Mouse (Mus musculus): ENCODE data around the gene Mfsd11. TPM values are rescaled to one million over a fixed set of nuclear protein-coding genes. Genes with fewer than 3 reads are reported as not detected.
A peak's percentile ranks its signal among the peaks of the same experiment; 100 is the strongest.

The Mfsd11 gene
- polyA plus RNA-seq, 1 experiment, result 24.2 TPM

DNA sequence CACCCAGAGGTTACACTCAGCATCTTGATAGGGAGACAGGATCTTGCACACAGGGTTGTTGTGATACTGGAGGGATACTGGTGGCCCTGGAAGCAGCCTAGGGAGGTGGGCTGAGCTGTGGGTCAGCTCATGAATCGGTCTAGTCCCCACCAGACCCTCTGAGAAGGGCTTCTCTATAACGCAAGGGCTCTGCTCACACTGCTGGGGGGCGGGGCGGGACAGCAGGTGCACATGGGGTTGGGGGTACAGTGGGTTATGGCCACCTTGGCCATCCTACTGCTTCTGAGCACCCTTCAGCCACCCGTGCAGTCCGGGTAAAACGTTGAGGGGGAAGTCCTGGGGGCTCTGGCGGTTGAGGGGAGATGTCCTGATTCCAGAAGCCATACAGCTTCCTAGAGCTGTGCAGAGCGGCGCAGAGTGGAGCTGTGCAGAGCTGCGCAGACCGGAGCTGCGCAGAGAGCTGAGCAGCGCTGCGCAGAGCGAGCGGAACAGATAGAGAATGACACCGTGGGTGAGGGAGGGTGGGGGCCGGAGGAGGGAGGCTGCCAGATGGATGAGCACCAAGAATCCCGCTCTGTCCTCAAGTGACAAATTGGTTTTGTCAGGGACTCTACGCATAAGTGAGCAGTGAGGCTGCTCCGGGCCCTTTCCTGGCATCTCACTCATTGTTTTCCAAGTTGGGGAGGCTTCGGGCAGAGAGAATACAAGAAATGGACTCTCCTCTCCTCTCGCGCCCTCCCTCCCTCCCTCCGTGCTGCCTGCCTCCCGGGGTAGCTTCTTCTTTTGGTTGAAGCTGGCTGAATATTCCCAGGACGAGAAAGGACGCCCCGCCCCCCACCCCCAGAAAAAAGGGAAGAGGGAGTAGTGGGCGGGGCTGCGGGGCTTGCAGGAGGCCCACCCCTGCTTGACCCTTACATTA lies 41.0 kb upstream of the Mfsd11 start:
- Histone ChIP-seq H3K4me1 (peaks cover 27% of the 10 kb centered on the region), H3K4me3 (replicated peaks) (peak overlapping the region; percentile 86), H3K9me3 (no peaks in the 10 kb centered on the region), H3K36me3 (replicated peaks; ENCODE audit: low read length) (no peaks in the 10 kb centered on the region), H3K27me3 (replicated peaks) (peaks cover 71% of the 10 kb centered on the region)
- TF ChIP-seq GATA1 (IDR thresholded peaks at IDR 0.05; ENCODE audit: borderline replicate concordance, low read length), result no peak
- TF ChIP-seq FLI1 (IDR thresholded peaks at IDR 0.05; ENCODE audit: low read length), result no peak

GRCm38 (mm10) chr11:116812793-116813529 lies 39.3 kb upstream of the Mfsd11 start:
- H3K9me3 ChIP-seq, result no peaks in the 10 kb centered on the region
- H3K36me3 ChIP-seq (replicated peaks; ENCODE audit: low read length), result no peaks in the 10 kb centered on the region
- peaks cover 25% of the 10 kb centered on the region for H3K4me1 ChIP-seq
- no peak overlapping the region for H3K4me3 ChIP-seq (replicated peaks)
- peaks cover 84% of the 10 kb centered on the region for H3K27me3 ChIP-seq (replicated peaks)
- TF ChIP-seq FLI1 (IDR thresholded peaks at IDR 0.05; ENCODE audit: low read length) (no peak), GATA1 (IDR thresholded peaks at IDR 0.05; ENCODE audit: borderline replicate concordance, low read length) (no peak)

- H3K27me3 ChIP-seq (replicated peaks), result peaks cover 89% of the 10 kb centered on the region
- H3K4me1 ChIP-seq, result peaks cover 23% of the 10 kb centered on the region
- H3K4me3 ChIP-seq (replicated peaks), result no peak overlapping the region
- H3K9me3 ChIP-seq, result no peaks in the 10 kb centered on the region
- no peaks in the 10 kb centered on the region for H3K36me3 ChIP-seq (replicated peaks; ENCODE audit: low read length)
- no peak for TF ChIP-seq FLI1 (IDR thresholded peaks at IDR 0.05; ENCODE audit: low read length)
- TF ChIP-seq GATA1 (IDR thresholded peaks at IDR 0.05; ENCODE audit: borderline replicate concordance, low read length), result no peak
These were observed 38.6 kb upstream of the Mfsd11 start for GRCm38 (mm10) chr11:116813610-116814009.

DNA sequence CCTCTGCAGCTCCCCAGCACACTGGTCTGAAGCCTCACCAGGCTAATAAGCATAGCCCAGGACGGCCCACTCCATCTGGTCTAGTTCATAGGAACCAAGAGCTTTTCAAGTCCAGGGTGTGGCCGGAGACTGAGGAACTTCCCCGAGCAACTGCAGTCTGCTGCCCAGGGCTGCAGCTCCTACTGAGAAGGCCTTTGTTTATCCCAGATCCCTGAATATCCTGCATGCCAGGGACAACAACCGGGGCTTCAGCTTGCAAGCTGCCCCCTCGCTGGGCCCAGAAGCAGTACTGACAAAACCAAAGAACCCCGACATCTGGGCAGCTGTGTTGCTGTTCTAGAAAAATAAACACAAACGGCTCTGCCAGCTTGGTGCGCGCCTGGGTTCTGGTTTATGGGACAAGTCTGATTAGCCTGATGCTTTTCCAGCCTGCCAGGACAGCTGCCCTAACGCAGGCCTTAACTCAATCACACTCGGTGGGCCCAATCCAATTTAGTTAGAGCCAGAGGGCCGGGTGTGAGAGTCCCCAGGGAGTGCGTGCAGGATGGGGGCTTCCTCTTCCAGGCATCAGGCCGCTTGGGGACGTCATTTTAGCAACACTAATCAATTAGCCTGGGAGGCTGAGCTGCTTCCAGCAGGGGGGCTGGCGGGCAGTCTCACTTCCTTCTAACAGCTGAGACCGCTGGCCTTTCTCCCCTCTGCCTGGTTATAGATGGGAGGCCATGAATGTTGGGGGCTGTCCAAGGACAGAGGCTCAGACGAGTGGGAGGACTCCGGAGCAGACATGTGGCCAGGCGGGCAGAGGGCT lies 38.0 kb upstream of the Mfsd11 start:
- TF ChIP-seq FLI1 (IDR thresholded peaks at IDR 0.05; ENCODE audit: low read length) (no peak), GATA1 (IDR thresholded peaks at IDR 0.05; ENCODE audit: borderline replicate concordance, low read length) (no peak)
- Histone ChIP-seq H3K27me3 (replicated peaks) (peaks cover 89% of the 10 kb centered on the region), H3K4me1 (peaks cover 23% of the 10 kb centered on the region), H3K9me3 (no peaks in the 10 kb centered on the region), H3K36me3 (replicated peaks; ENCODE audit: low read length) (no peaks in the 10 kb centered on the region), H3K4me3 (replicated peaks) (no peak overlapping the region)

DNA sequence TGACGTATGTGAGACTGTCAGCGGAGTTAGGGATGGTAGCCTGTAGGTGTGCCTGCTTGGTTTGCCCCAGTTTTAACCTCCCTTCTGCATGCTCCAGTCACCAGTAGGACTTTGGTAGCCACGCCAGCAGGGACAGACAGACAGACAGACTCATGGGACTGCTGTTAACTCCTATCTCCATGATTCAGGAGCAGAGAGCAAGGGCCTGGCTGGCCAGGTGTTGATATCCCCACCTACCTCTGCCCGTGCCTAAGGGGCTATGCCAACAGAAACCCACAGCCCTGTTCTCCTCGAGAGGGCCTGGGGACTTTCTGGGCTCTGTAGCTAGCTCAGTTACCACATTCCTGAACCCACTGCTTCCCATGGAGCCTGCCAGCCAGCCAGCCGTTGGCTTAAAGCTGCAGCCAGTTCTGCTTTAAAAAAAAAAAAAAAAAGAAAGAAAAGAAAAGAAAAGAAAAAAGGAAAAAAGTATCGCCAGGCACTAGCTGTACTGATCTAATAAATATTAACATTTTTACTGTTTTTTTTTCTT lies 37.3 kb upstream of the Mfsd11 start:
- Histone ChIP-seq H3K36me3 (replicated peaks; ENCODE audit: low read length) (no peaks in the 10 kb centered on the region), H3K9me3 (no peaks in the 10 kb centered on the region), H3K27me3 (replicated peaks) (peaks cover 89% of the 10 kb centered on the region), H3K4me3 (replicated peaks) (no peak overlapping the region), H3K4me1 (peaks cover 23% of the 10 kb centered on the region)
- no peak for TF ChIP-seq GATA1 (IDR thresholded peaks at IDR 0.05; ENCODE audit: borderline replicate concordance, low read length)
- TF ChIP-seq FLI1 (IDR thresholded peaks at IDR 0.05; ENCODE audit: low read length), result no peak

DNA sequence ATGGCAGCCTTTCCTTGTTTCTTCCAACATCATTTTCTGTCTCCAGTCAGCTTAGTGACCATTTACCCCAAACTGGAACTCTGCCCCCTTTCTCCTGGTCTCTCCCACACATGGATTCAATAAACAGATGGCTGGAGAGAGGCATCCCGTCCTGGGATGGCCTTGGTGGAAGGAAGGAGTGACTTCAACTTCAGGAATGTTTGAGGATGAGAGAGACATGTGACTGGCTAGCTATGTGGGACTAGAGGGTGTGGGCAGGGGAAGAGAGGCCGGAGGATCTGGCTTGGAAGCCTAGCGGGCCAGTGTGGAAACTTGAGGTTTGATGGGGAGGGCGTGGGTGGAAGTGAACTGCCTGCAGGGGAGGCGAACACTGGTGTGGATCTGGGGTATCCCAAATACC lies 35.5 kb upstream of the Mfsd11 start:
- H3K27me3 ChIP-seq (replicated peaks), result peaks cover 86% of the 10 kb centered on the region

DNA sequence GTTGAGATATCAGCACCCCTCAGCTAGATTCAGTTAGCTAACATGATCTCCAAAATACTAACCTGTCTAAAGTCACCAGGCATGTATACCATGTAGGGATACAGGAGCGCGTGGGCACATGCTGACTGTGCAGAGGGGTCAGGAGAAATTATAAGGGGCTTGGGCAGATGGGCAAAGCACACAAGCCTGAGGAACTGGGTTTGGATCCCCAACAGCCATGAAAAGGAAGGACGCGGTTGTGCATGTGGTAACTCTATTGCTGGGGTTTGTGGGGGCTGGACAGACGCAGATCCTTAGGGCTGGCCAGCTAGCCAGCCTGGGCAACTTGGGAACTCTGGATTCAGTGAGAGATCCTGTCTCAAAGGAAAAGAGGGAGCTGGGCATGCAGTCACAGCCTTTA lies 34.7 kb upstream of the Mfsd11 start:
- Histone ChIP-seq H3K4me3 (replicated peaks) (no peak overlapping the region), H3K4me1 (peaks cover 26% of the 10 kb centered on the region), H3K27me3 (replicated peaks) (peaks cover 90% of the 10 kb centered on the region), H3K36me3 (replicated peaks; ENCODE audit: low read length) (no peaks in the 10 kb centered on the region), H3K9me3 (no peaks in the 10 kb centered on the region)
- no peak for TF ChIP-seq GATA1 (IDR thresholded peaks at IDR 0.05; ENCODE audit: borderline replicate concordance, low read length)
- TF ChIP-seq FLI1 (IDR thresholded peaks at IDR 0.05; ENCODE audit: low read length), result no peak

More for the DNA sequence above, 35.5 kb upstream of the Mfsd11 start:
- Histone ChIP-seq H3K4me3 (replicated peaks) (no peak overlapping the region), H3K4me1 (peaks cover 25% of the 10 kb centered on the region), H3K9me3 (no peaks in the 10 kb centered on the region), H3K36me3 (replicated peaks; ENCODE audit: low read length) (no peaks in the 10 kb centered on the region)
- TF ChIP-seq GATA1 (IDR thresholded peaks at IDR 0.05; ENCODE audit: borderline replicate concordance, low read length) (no peak), FLI1 (IDR thresholded peaks at IDR 0.05; ENCODE audit: low read length) (no peak)

DNA sequence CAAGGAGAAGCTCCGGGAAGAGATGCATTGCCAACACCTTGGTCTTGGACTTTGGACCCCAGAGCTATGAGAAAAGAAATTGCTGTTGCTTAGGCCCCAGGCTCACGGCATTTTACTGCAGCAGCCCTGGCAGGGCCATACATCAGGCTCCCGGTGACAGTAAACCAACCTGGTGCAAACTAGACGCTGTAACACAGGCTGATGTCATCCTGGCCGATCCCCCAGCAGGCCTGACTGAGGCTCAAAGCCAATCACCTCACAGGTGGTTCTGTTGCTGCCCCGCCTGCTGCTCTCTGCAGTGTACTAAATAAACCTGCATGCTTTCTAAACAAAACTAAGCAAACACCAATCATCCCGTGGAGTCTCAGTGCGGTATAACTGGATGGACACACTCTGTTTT lies 33.5 kb upstream of the Mfsd11 start:
- H3K36me3 ChIP-seq (replicated peaks; ENCODE audit: low read length), result no peaks in the 10 kb centered on the region
- H3K9me3 ChIP-seq, result no peaks in the 10 kb centered on the region
- no peak for TF ChIP-seq FLI1 (IDR thresholded peaks at IDR 0.05; ENCODE audit: low read length)
- no peak for TF ChIP-seq GATA1 (IDR thresholded peaks at IDR 0.05; ENCODE audit: borderline replicate concordance, low read length)
- H3K4me1 ChIP-seq, result peaks cover 23% of the 10 kb centered on the region
- peaks cover 84% of the 10 kb centered on the region for H3K27me3 ChIP-seq (replicated peaks)
- no peak overlapping the region for H3K4me3 ChIP-seq (replicated peaks)

GRCm38 (mm10) chr11:116819932-116820593 lies 32.2 kb upstream of the Mfsd11 start:
- Histone ChIP-seq H3K4me3 (replicated peaks) (no peak overlapping the region), H3K4me1 (peaks cover 18% of the 10 kb centered on the region), H3K36me3 (replicated peaks; ENCODE audit: low read length) (no peaks in the 10 kb centered on the region), H3K27me3 (replicated peaks) (peaks cover 73% of the 10 kb centered on the region), H3K9me3 (no peaks in the 10 kb centered on the region)
- TF ChIP-seq GATA1 (IDR thresholded peaks at IDR 0.05; ENCODE audit: borderline replicate concordance, low read length), result no peak
- TF ChIP-seq FLI1 (IDR thresholded peaks at IDR 0.05; ENCODE audit: low read length), result no peak
